ENCODE assay signal across 8 mouse cellular contexts in the genomic region with DNA sequence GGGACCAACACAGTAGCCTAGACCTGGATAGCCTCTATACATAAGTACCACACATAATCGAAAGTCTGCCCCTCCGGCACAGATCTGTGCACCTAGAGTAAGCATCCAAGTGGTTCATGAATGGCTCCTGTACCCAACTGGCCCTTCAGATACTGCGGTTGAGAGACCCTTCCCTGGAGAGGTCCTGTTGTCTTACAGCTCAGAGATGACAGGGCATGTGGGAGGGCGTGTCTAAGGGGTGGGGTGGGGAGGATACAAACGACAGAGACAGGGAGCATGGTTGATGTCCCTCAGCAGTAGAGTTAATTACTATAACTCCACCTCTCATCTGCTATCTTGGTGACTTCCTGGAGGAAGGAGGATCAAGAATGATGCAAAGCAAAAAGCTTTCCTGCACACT. TPM values are rescaled to one million over a fixed set of nuclear protein-coding genes. Genes with fewer than 3 reads are reported as not detected.
DNase-seq lines count a peak whose midpoint lies in the region; ATAC-seq and TF ChIP-seq lines count a peak whose summit lies in the region.

No protein-coding gene starts in this region.

- H3K4me2 ChIP-seq in forebrain, postnatal 0 days (ENCODE audit: low read depth), result peak overlapping the region; percentile 69

- peak overlapping the region; percentile 43 for H3K4me3 ChIP-seq in heart, adult 2 months
- H3K4me3 ChIP-seq in E14TG2a.4 (replicated peaks; ENCODE audit: low read length), result peak overlapping the region; percentile 81
- peak overlapping the region; percentile 44 for H3K4me3 ChIP-seq in forebrain, postnatal 0 days (ENCODE audit: low read depth, low read length)

- H3K27me3 ChIP-seq in heart, adult 2 months (ENCODE audit: control insufficient read depth, insufficient read depth, low read length), result no peaks in the 10 kb centered on the region
- no peaks in the 10 kb centered on the region for H3K27me3 ChIP-seq in E14TG2a.4 (ENCODE audit: insufficient read depth, low read length)
- H3K27me3 ChIP-seq in forebrain, postnatal 0 days (ENCODE audit: insufficient read depth, low read length), result no peaks in the 10 kb centered on the region

- intact Hi-C loops in heart, adult 2 months (cut with DNase I), result no loop called here
- intact Hi-C loops in heart, postnatal 10 days (cut with DNase I), result no loop called here

- WGBS in heart, adult 2 months, result 39% methylated on average over 5 of the region's 5 CpGs
- 17% methylated on average over 5 of the region's 5 CpGs for WGBS in forebrain, postnatal 0 days

- H3K27ac ChIP-seq in heart, adult 2 months, result no peak overlapping the region
- H3K27ac ChIP-seq in forebrain, postnatal 0 days (ENCODE audit: low read depth, low read length), result peak overlapping the region; percentile 11

- no peak for TF ChIP-seq EP300 in heart, adult 2 months (IDR thresholded peaks at IDR 0.05; ENCODE audit: insufficient read depth, low read depth, low read length)

- no peaks in the 10 kb centered on the region for H3K9me3 ChIP-seq in E14TG2a.4 (ENCODE audit: low read length)
- no peaks in the 10 kb centered on the region for H3K9me3 ChIP-seq in forebrain, postnatal 0 days (ENCODE audit: low read length)

- no peak overlapping the region for H3K9ac ChIP-seq in heart, adult 2 months (ENCODE audit: low read depth, low read length)
- H3K9ac ChIP-seq in forebrain, postnatal 0 days, result peak overlapping the region; percentile 54

- 0 out of 2 replicates have a peak, but pooled peaks have one; percentile 4 for ATAC-seq in forebrain, postnatal 0 days

- TF ChIP-seq CTCF in heart, adult 2 months (IDR thresholded peaks at IDR 0.05), result no peak
- no peak for TF ChIP-seq CTCF in E14TG2a.4 (conservative IDR thresholded peaks at IDR 0.05; ENCODE audit: low read length)
- TF ChIP-seq CTCF in forebrain, postnatal 0 days (IDR thresholded peaks at IDR 0.05; ENCODE audit: low read depth), result no peak

- H3K79me2 ChIP-seq in heart, adult 2 months (replicated peaks; ENCODE audit: control insufficient read depth, insufficient read depth, low read length), result no peaks in the 10 kb centered on the region

- no peak for DNase-seq in heart, adult 2 months
- no peak for DNase-seq in heart, postnatal 10 days
- DNase-seq in forebrain, postnatal 0 days, result no peak
- DNase-seq in mesoderm, embryonic 11.5 days (ENCODE audit: low read depth, low spot score), result peak; percentile 37
- no peak for DNase-seq in ovary, postnatal 10 days (ENCODE audit: low spot score)
- no peak for DNase-seq in frontal cortex, postnatal 36 days (ENCODE audit: low spot score in 2 of 2)
- DNase-seq in cerebellum, adult 9-11 months, result no peak

- no peaks in the 10 kb centered on the region for H3K4me1 ChIP-seq in heart, adult 2 months (ENCODE audit: control insufficient read depth, insufficient read depth, low read length)
- peaks cover 96% of the 10 kb centered on the region for H3K4me1 ChIP-seq in E14TG2a.4 (replicated peaks; ENCODE audit: low read depth, low read length)
- peaks cover 31% of the 10 kb centered on the region for H3K4me1 ChIP-seq in forebrain, postnatal 0 days (ENCODE audit: insufficient read depth)

- TF ChIP-seq POLR2A in heart, adult 2 months (IDR thresholded peaks at IDR 0.05; ENCODE audit: insufficient read depth, low read depth, low read length), result no peak

- no peaks in the 10 kb centered on the region for H3K36me3 ChIP-seq in heart, adult 2 months (ENCODE audit: control insufficient read depth, insufficient read depth, low read length)
- peaks cover 62% of the 10 kb centered on the region for H3K36me3 ChIP-seq in E14TG2a.4 (ENCODE audit: insufficient read depth, low read length)
- H3K36me3 ChIP-seq in forebrain, postnatal 0 days (ENCODE audit: insufficient read depth), result peaks cover 26% of the 10 kb centered on the region; the same call in 1 of the 2 replicates

RNA-seq across cellular contexts. Expression of gene Ptprf, which starts 29.9 kb away (rescaled TPM):
- total RNA-seq in heart, adult 2 months (2021), result 1 to 10 TPM; 5.8 to 6.3 TPM
- polyA plus RNA-seq in heart, adult 2 months (2012; rRNA removed), result 6.6 and 7.8 TPM in 2 replicates
- 10 to 100 TPM; 22.6 to 29.3 TPM for total RNA-seq in heart, postnatal 10 days (2021)
- total RNA-seq in forebrain, postnatal 0 days (2014; rRNA removed), result 109 and 120 TPM in 2 replicates
- 30.5 and 45.0 TPM in 2 replicates for polyA plus RNA-seq in forebrain, postnatal 0 days (2015; fragmentation: Nextera tagmentation; extraction: Ambion mirVana)
